Mouse (Mus musculus) liver, adult 2 months (tissue): ENCODE data around the gene Agap1.

ENCODE experiments used
- CTCF ChIP-seq: fragments of 200-500 bp; IDR thresholded peaks from 2 replicates; pipeline ENCODE4 v1.5.1; 2011; ENCODE audit warnings: low read depth, low read length, control low read depth
- POLR2A ChIP-seq: fragments of 200-500 bp; IDR thresholded peaks from 2 replicates; pipeline ENCODE4 v1.6.1; 2011; ENCODE audit warnings: low read length, control low read depth; ENCODE audit not compliant: insufficient read depth; ENCODE audit errors: extremely low read depth

DNA sequence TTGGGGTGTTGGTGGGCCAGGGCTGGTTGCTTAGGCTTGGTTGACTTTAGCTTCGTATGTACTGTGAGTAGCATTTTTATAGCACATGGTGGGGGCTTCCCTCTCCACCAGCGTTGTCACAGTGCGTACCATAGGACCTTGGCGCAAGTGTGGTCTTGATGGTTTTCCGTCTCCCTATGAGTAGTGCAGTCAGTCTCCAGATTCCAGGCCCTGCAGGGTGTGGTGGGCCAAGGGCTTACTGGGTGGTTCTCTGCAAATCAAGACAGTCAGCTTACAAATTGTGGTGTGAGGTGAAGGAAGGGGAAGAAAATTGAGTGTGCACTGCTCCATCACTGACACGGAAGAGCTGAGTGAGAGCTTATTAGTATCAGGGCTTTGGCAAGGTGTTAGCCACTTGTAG is 32.3 kb downstream of the Agap1 start:
- TF ChIP-seq POLR2A (no peak), CTCF (no peak)
